9 mouse cellular contexts compared by ENCODE assay signal in genomic region chr7:126275711-126276110, GRCm38 (mm10). TPM values are rescaled to one million over a fixed set of nuclear protein-coding genes. Genes with fewer than 3 reads are reported as not detected.
A peak's percentile ranks its signal among the peaks of the same experiment; 100 is the strongest.
DNase-seq lines count a peak whose midpoint lies in the region; ATAC-seq and TF ChIP-seq lines count a peak whose summit lies in the region.
"Had no signal": no experiment of that assay in that cellular context is flagged by ENCODE, and none has a peak within 500 bp of the region (broad histone marks: within the 10 kb centered on the region; RNA-seq: fewer than 3 reads in every experiment).

No protein-coding gene starts in this region.

- no peaks in the 10 kb centered on the region for H3K9me3 ChIP-seq in forebrain, embryonic 15.5 days
- no peaks in the 10 kb centered on the region for H3K9me3 ChIP-seq in limb, embryonic 10.5 days (replicated peaks)
- H3K9me3 ChIP-seq: G1E had no signal

- peak overlapping the region; percentile 100 for H3K9ac ChIP-seq in forebrain, embryonic 15.5 days (replicated peaks)

- no peaks in the 10 kb centered on the region for H3K27me3 ChIP-seq in spleen, adult 2 months (ENCODE audit: control insufficient read depth, insufficient read depth, low read length)
- H3K27me3 ChIP-seq in forebrain, embryonic 15.5 days, result no peaks in the 10 kb centered on the region
- H3K27me3 ChIP-seq in limb, embryonic 10.5 days (ENCODE audit: low read depth, poor library complexity, severe bottlenecking), result no peaks in the 10 kb centered on the region

- no peak for DNase-seq in spleen, adult 2 months (ENCODE audit: low read depth in 1 of 2, low spot score in 2 of 2)
- DNase-seq in spleen, postnatal 36 days (ENCODE audit: low spot score in 2 of 2), result no peak
- no peak for DNase-seq in limb, embryonic 10.5 days (ENCODE audit: low spot score)
- DNase-seq in yolk sac, embryonic 10.5 days (ENCODE audit: low spot score), result peak; percentile 12
- DNase-seq in thymus, postnatal 25 days, result no peak
- DNase-seq in MN1 (ENCODE audit: low spot score), result no peak
- no peak for DNase-seq in c-Kit-positive CD71-positive TER-119-positive erythroid progenitor cells, embryonic 14.5 days (ENCODE audit: low spot score)

- WGBS in spleen, adult 2 months, result 88% methylated on average over 5 of the region's 5 CpGs
- whole genome bisulfite sequencing in forebrain, embryonic 15.5 days, result 72% methylated on average over 5 of the region's 5 CpGs
- 95% methylated on average over 5 of the region's 5 CpGs for WGBS in limb, embryonic 10.5 days

- H3K4me1 ChIP-seq in spleen, adult 2 months (ENCODE audit: control insufficient read depth, insufficient read depth, insufficient read length), result peaks cover 48% of the 10 kb centered on the region; the same call in 1 of the 2 replicates
- H3K4me1 ChIP-seq in forebrain, embryonic 15.5 days, result peaks cover 73% of the 10 kb centered on the region
- peaks cover 62% of the 10 kb centered on the region for H3K4me1 ChIP-seq in limb, embryonic 10.5 days

- peaks cover 19% of the 10 kb centered on the region for H3K36me3 ChIP-seq in spleen, adult 2 months (ENCODE audit: control insufficient read depth, insufficient read depth, low read length)
- H3K36me3 ChIP-seq in forebrain, embryonic 15.5 days, result peaks cover 31% of the 10 kb centered on the region; the same call in 1 of the 2 replicates
- peaks cover 68% of the 10 kb centered on the region for H3K36me3 ChIP-seq in limb, embryonic 10.5 days
- H3K36me3 ChIP-seq: G1E had no signal

- ATAC-seq in forebrain, embryonic 15.5 days (replicated peaks), result no peak

- H3K4me3 ChIP-seq in spleen, adult 2 months (ENCODE audit: extremely low read depth, insufficient read depth, insufficient read length), result no peak overlapping the region
- peak overlapping the region; percentile 96 for H3K4me3 ChIP-seq in forebrain, embryonic 15.5 days
- peak overlapping the region; percentile 96 for H3K4me3 ChIP-seq in limb, embryonic 10.5 days

- peak overlapping the region; percentile 91 for H3K4me2 ChIP-seq in forebrain, embryonic 15.5 days (replicated peaks)

- H3K27ac ChIP-seq in spleen, adult 2 months (ENCODE audit: insufficient read depth, low read length), result peak overlapping the region; percentile 96
- H3K27ac ChIP-seq in forebrain, embryonic 15.5 days (replicated peaks), result peak overlapping the region; percentile 7; the same call in 1 of the 2 replicates
- no peak overlapping the region for H3K27ac ChIP-seq in limb, embryonic 10.5 days

- TF ChIP-seq POLR2A in spleen, adult 2 months (IDR thresholded peaks at IDR 0.05; ENCODE audit: low read depth, low read length), result no peak

- TF ChIP-seq CTCF in spleen, adult 2 months (IDR thresholded peaks at IDR 0.05; ENCODE audit: extremely low read depth, insufficient read depth, insufficient read length, insufficient replicate concordance), result no peak

RNA-seq across cellular contexts. Expression of gene Sbk1, which starts 3.3 kb away (rescaled TPM):
- polyA plus RNA-seq in spleen, adult 2 months (2012; rRNA removed), result 73.4 and 99.1 TPM in 2 replicates
- 336 and 348 TPM in 2 replicates for polyA plus RNA-seq in forebrain, embryonic 15.5 days (2015; fragmentation: Nextera tagmentation; extraction: Ambion mirVana)
- polyA plus RNA-seq in limb, embryonic 10.5 days (2016; fragmentation: Nextera tagmentation; extraction: Ambion mirVana), result 83.4 and 122 TPM in 2 replicates
